Mouse (Mus musculus) G1E (cell line): Measurements from ENCODE around the gene Slc36a4. TPM values are rescaled to one million over a fixed set of nuclear protein-coding genes. Genes with fewer than 3 reads are reported as not detected.

ENCODE experiments used
- ATAC-seq: 2 replicates; pipeline ENCODE4 v1.8.0; 2016; ENCODE audit warnings: mild to moderate bottlenecking; ENCODE audit not compliant: insufficient number of reproducible peaks, poor library complexity, low FRiP score, severe bottlenecking; ENCODE audit errors: extremely low read depth
- DNase-seq: peaks from one replicate; pipeline ENCODE4 v3.0.0; 2012; ENCODE audit warnings: low spot score
- H3K27me3 ChIP-seq: 2 replicates; pipeline ENCODE4 v1.6.1; 2012; ENCODE audit warnings: mild to moderate bottlenecking, low read length, inconsistent platforms; ENCODE audit not compliant: insufficient read depth
- H3K36me3 ChIP-seq: replicated peaks from 2 replicates; pipeline ENCODE3; 2012; ENCODE audit warnings: mild to moderate bottlenecking, inconsistent platforms
- H3K4me1 ChIP-seq: 2 replicates; pipeline ENCODE4 v1.6.1; 2012; ENCODE audit warnings: low read depth, low read length, inconsistent platforms, mixed read lengths; ENCODE audit not compliant: insufficient read depth
- H3K4me3 ChIP-seq: 2 replicates; pipeline ENCODE4 v1.5.1; 2012; ENCODE audit warnings: low read depth, mild to moderate bottlenecking, inconsistent platforms, low read length, moderate library complexity, mixed read lengths
- H3K9me3 ChIP-seq: replicated peaks from 2 replicates; pipeline ENCODE4 v1.6.1; 2012; ENCODE audit warnings: inconsistent platforms
- CTCF ChIP-seq: IDR thresholded peaks from 2 replicates; pipeline ENCODE4 v1.5.1; 2012; ENCODE audit warnings: low read depth, low read length, inconsistent platforms, mixed read lengths
- GATA1 ChIP-seq: IDR thresholded peaks from 2 replicates; pipeline ENCODE4 v1.6.1; 2012; ENCODE audit warnings: borderline replicate concordance, low read length, inconsistent platforms, mixed read lengths
- GATA2 ChIP-seq: IDR thresholded peaks from 2 replicates; pipeline ENCODE4 v1.6.1; 2012; ENCODE audit warnings: low read depth, low read length, inconsistent platforms, borderline replicate concordance
- POLR2AphosphoS5 ChIP-seq: IDR thresholded peaks from 2 replicates; pipeline ENCODE4 v1.6.1; 2012; ENCODE audit warnings: low read depth, low read length, inconsistent platforms; ENCODE audit not compliant: insufficient replicate concordance
- TAL1 ChIP-seq: conservative IDR thresholded peaks from 2 replicates; pipeline ENCODE4 v1.6.1; 2012; ENCODE audit warnings: low read depth, low read length, inconsistent platforms, mixed read lengths
- polyA plus RNA-seq: library from polyadenylated mRNA; stranded (reverse); fragments of >175 nt; gene quantifications from 2 replicates; pipeline ENCODE4 v1.2.3, GENCODE M21; 2012
- total RNA-seq, 2 experiments: library from RNA; stranded (forward) in 1 of 2; stranded (reverse) in 1 of 2; fragments of 200-1000 nt in 1 of 2; fragments of >200 nt in 1 of 2; fragmentation: Nextera tagmentation in 1 of 2; gene quantifications; 2 replicates each; pipeline ENCODE4 v1.2.3; 2014 to 2017

Slc36a4 gene
- total and polyA plus RNA-seq, 3 experiments: 0.05 TPM; not detected in 2

- TF ChIP-seq POLR2AphosphoS5: no peak
- TF ChIP-seq CTCF: no peak
- no peak for TF ChIP-seq TAL1
- TF ChIP-seq GATA1: no peak
- TF ChIP-seq GATA2: no peak
- no peak for DNase-seq
- no peaks in the 10 kb centered on the region for H3K4me1 ChIP-seq
- H3K9me3 ChIP-seq: no peaks in the 10 kb centered on the region
- H3K36me3 ChIP-seq: no peaks in the 10 kb centered on the region
- peaks cover 4% of the 10 kb centered on the region; the same call in 1 of the 2 replicates for H3K27me3 ChIP-seq
- H3K4me3 ChIP-seq: no peak overlapping the region
- no peak for ATAC-seq
These were observed 1.5 kb downstream of the Slc36a4 start for GRCm38 (mm10) chr9:15710821-15711565.

GRCm38 (mm10) chr9:15711676-15712075, 2.1 kb downstream of the Slc36a4 start:
- Histone ChIP-seq H3K4me3 (no peak overlapping the region), H3K36me3 (no peaks in the 10 kb centered on the region), H3K9me3 (no peaks in the 10 kb centered on the region), H3K27me3 (peaks cover 4% of the 10 kb centered on the region; the same call in 1 of the 2 replicates), H3K4me1 (no peaks in the 10 kb centered on the region)
- no peak for DNase-seq
- no peak for ATAC-seq
- no peak for TF ChIP-seq GATA1
- no peak for TF ChIP-seq POLR2AphosphoS5
- no peak for TF ChIP-seq TAL1
- TF ChIP-seq GATA2: no peak
- TF ChIP-seq CTCF: no peak

GRCm38 (mm10) chr9:15714792-15715191, 5.3 kb downstream of the Slc36a4 start:
- no peak overlapping the region for H3K4me3 ChIP-seq
- ATAC-seq: no peak

GRCm38 (mm10) chr9:15715193-15715989, 5.9 kb downstream of the Slc36a4 start:
- no peak for TF ChIP-seq POLR2AphosphoS5
- TF ChIP-seq GATA1: no peak
- TF ChIP-seq GATA2: no peak
- TF ChIP-seq TAL1: no peak
- no peak for TF ChIP-seq CTCF
- ATAC-seq: no peak
- Histone ChIP-seq H3K4me1 (no peaks in the 10 kb centered on the region), H3K9me3 (no peaks in the 10 kb centered on the region), H3K36me3 (no peaks in the 10 kb centered on the region), H3K4me3 (no peak overlapping the region), H3K27me3 (peaks cover 5% of the 10 kb centered on the region; the same call in 1 of the 2 replicates)
- no peak for DNase-seq

More at GRCm38 (mm10) chr9:15714792-15715191, 5.3 kb downstream of the Slc36a4 start:
- Histone ChIP-seq H3K36me3 (no peaks in the 10 kb centered on the region), H3K4me1 (no peaks in the 10 kb centered on the region), H3K27me3 (peaks cover 9% of the 10 kb centered on the region; the same call in 1 of the 2 replicates), H3K9me3 (no peaks in the 10 kb centered on the region)
- TF ChIP-seq CTCF (no peak), TAL1 (no peak), GATA2 (no peak), POLR2AphosphoS5 (no peak), GATA1 (no peak)
- DNase-seq: no peak

- Histone ChIP-seq H3K36me3 (no peaks in the 10 kb centered on the region), H3K4me3 (no peak overlapping the region), H3K4me1 (no peaks in the 10 kb centered on the region), H3K9me3 (no peaks in the 10 kb centered on the region), H3K27me3 (peaks cover 5% of the 10 kb centered on the region; the same call in 1 of the 2 replicates)
- DNase-seq (no peak), ATAC-seq (no peak)
- no peak for TF ChIP-seq GATA2
- no peak for TF ChIP-seq GATA1
- TF ChIP-seq POLR2AphosphoS5: no peak
These were observed 7.8 kb downstream of the Slc36a4 start for GRCm38 (mm10) chr9:15717363-15717762.

- Histone ChIP-seq H3K36me3 (no peaks in the 10 kb centered on the region), H3K4me1 (no peaks in the 10 kb centered on the region), H3K9me3 (no peaks in the 10 kb centered on the region), H3K4me3 (no peak overlapping the region), H3K27me3 (peaks cover 5% of the 10 kb centered on the region; the same call in 1 of the 2 replicates)
- no peak for TF ChIP-seq POLR2AphosphoS5
- no peak for TF ChIP-seq GATA1
- TF ChIP-seq CTCF: no peak
- TF ChIP-seq TAL1: no peak
- TF ChIP-seq GATA2: no peak
- DNase-seq: no peak
- ATAC-seq: no peak
These were observed 8.8 kb downstream of the Slc36a4 start for GRCm38 (mm10) chr9:15718295-15718694.
